Mouse (Mus musculus) thymus, adult 2 months (tissue): ENCODE measurements at regions not wholly inside any gene's neighbourhood (a gene's known extent, or its start where the extent isn't known, plus 50 kb on each side); places are given as distances from the start of the nearest gene placed in this dataset.

Experiments used
- DNase-seq: peaks from one replicate; pipeline ENCODE4 v3.0.0; 2021
- H3K27ac ChIP-seq: fragments of 200-500 bp; 2 replicates; pipeline ENCODE4 v1.5.1; 2012; ENCODE audit warnings: low read length, control low read depth; ENCODE audit not compliant: control insufficient read depth, insufficient read depth
- H3K27me3 ChIP-seq: fragments of 200-500 bp; 2 replicates; pipeline ENCODE4 v1.6.1; 2012; ENCODE audit warnings: mild to moderate bottlenecking, low read length, moderate library complexity, mixed read lengths; ENCODE audit not compliant: control insufficient read depth, insufficient read depth
- H3K36me3 ChIP-seq: fragments of 200-500 bp; 2 replicates; pipeline ENCODE4 v1.6.1; 2012; ENCODE audit warnings: mild to moderate bottlenecking, low read length, moderate library complexity; ENCODE audit not compliant: control insufficient read depth, insufficient read depth
- H3K4me1 ChIP-seq: fragments of 200-500 bp; replicated peaks from 2 replicates; pipeline ENCODE4 v1.6.1; 2012; ENCODE audit warnings: low read length; ENCODE audit not compliant: control insufficient read depth, insufficient read depth
- H3K4me3 ChIP-seq: fragments of 200-500 bp; 2 replicates; pipeline ENCODE4 v1.5.1; 2012; ENCODE audit warnings: mild to moderate bottlenecking, low read length, control low read depth, moderate library complexity; ENCODE audit not compliant: control insufficient read depth, insufficient read depth
- CTCF ChIP-seq: fragments of 200-500 bp; IDR thresholded peaks from 2 replicates; pipeline ENCODE4 v1.5.1; 2012; ENCODE audit warnings: mild to moderate bottlenecking, control low read depth, low read length, moderate library complexity, borderline replicate concordance; ENCODE audit not compliant: control insufficient read depth, poor library complexity, insufficient read depth; ENCODE audit errors: extremely low read depth
- POLR2A ChIP-seq: fragments of 200-500 bp; IDR thresholded peaks from 2 replicates; pipeline ENCODE4 v1.6.1; 2012; ENCODE audit warnings: mild to moderate bottlenecking, low read length, control low read depth, moderate library complexity; ENCODE audit not compliant: control insufficient read depth, poor library complexity, insufficient read depth; ENCODE audit errors: extremely low read depth
- WGBS: fragments of 180-500 bp; shearing (Covaris S2); methylation state at CpG from one replicate; pipeline ENCODE4 v1.1.7; 2018; 5-methylcytosine and 5-hydroxymethylcytosine counted together

DNA sequence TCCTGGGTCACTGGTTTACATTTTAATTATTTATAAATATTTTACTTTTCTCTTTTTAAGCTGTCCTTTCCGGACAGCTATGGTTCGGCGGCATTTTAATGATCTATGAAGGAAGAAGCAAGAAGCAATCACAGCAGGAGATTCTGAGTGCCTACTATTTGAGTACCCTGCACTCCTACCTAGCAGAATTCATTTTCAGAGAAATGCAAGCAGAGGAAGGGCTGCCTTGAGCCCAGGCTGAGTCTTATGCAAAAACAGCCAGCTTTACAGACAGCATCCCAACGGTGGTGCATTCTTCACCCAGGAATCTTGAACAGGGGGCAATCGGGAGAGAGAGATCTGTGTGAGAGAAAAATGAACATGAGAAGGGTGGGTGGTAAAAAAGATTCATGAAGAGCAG lies 97.7 kb upstream of the Ankrd1 start:
- no peaks in the 10 kb centered on the region for H3K27me3 ChIP-seq
- no peak for DNase-seq
- H3K4me1 ChIP-seq = no peaks in the 10 kb centered on the region; the same call in none of the 2 replicates
- TF ChIP-seq POLR2A (no peak), CTCF (no peak)
- H3K36me3 ChIP-seq = no peaks in the 10 kb centered on the region
- no peak overlapping the region for H3K4me3 ChIP-seq
- H3K27ac ChIP-seq = no peak overlapping the region
- WGBS = 96% methylated on average over 5 of the region's 5 CpGs

DNA sequence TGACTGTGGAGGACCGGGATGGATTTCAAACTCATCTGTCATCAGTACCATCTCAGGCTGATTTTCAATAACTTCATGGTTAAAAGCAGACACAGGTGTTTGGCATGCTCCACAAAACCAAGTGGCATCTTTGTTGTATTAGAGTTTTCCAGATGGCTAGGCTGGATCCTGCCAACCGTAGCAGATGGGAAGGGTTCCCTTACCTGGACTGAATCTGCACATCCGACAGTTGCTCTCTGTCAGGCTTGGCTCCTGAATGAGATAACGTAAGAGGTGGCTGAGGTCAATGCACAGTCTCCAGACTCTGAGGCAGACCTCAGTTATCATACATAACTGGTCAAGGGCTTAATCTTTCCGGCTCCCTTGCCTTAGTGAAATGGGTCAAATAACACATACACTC lies 99.0 kb upstream of the Ankrd1 start:
- TF ChIP-seq POLR2A (no peak), CTCF (no peak)
- Histone ChIP-seq H3K27me3 (no peaks in the 10 kb centered on the region), H3K4me1 (no peaks in the 10 kb centered on the region; the same call in none of the 2 replicates), H3K36me3 (no peaks in the 10 kb centered on the region), H3K27ac (no peak overlapping the region), H3K4me3 (no peak overlapping the region)
- 96% methylated on average over 5 of the region's 5 CpGs for WGBS
- DNase-seq = no peak

DNA sequence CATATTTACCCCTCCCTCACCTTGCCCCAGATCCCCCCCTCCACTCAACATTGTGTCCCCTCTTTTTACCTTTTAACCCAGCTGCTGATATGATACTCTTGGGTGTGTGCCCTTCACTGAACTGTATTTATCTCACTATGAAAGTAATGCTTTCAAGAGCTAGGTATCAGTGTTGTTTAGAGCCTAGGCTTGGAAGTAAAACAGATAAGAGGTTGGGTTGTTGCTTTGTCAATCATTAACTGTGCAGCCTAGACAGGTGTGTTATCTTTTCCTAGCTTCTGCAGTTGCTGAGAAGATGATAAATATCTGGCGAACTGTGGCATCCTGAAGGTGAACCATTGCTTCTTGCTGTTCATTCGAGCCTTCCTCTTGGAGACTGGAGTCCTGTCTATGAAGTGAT lies 101.2 kb upstream of the Ankrd1 start:
- no peak overlapping the region for H3K27ac ChIP-seq
- no peak overlapping the region for H3K4me3 ChIP-seq
- TF ChIP-seq POLR2A = no peak
- no peak for TF ChIP-seq CTCF
- H3K36me3 ChIP-seq = no peaks in the 10 kb centered on the region
- WGBS = 18% methylated on average over 2 of the region's 2 CpGs
- H3K27me3 ChIP-seq = no peaks in the 10 kb centered on the region
- peaks cover 9% of the 10 kb centered on the region for H3K4me1 ChIP-seq
- no peak for DNase-seq

DNA sequence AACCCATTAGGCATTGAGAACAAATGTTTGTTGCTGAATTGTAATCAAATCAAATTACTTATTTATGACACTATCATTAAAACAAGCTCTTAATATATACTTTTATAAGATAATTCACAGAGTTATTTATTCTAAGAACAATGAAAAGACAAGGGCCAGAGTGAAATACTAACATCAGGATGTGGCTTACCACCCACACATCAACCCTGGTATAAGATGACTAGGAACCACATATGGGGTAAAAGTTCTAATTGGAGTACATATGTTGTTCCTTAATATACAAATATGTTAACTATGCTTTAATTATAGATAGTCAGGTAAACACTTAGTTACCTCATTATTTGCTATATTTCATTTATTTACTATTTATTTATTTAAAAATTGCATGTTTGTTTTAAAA lies 101.7 kb upstream of the Ankrd1 start:
- no peak overlapping the region for H3K4me3 ChIP-seq
- no peak overlapping the region for H3K27ac ChIP-seq
- no peaks in the 10 kb centered on the region for H3K36me3 ChIP-seq
- H3K27me3 ChIP-seq = no peaks in the 10 kb centered on the region
- peaks cover 9% of the 10 kb centered on the region for H3K4me1 ChIP-seq
- TF ChIP-seq CTCF (no peak), POLR2A (no peak)
- no peak for DNase-seq

DNA sequence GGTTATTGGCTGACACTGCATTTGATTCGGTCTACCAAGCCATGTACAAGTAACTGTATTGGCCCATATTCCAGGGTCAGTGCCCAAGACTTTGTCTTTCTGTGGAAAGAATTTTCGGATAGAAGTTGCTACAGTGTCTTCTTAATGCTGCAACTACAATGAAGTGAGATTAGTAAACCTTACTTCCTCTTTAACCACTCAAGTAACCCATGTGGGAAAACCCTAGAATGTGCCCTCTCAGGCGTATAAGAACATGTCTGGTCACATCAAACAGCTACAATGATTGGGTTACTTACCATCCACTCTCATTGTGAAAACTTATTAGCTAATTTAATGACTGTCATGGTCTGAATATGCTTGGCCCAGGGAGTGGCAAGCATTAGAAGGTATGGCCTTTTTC lies 102.3 kb upstream of the Ankrd1 start:
- no peak for TF ChIP-seq CTCF
- no peak for TF ChIP-seq POLR2A
- no peaks in the 10 kb centered on the region for H3K36me3 ChIP-seq
- H3K4me1 ChIP-seq = peaks cover 12% of the 10 kb centered on the region
- 59% methylated on average over 3 of the region's 3 CpGs for WGBS
- no peak overlapping the region for H3K4me3 ChIP-seq
- no peak overlapping the region for H3K27ac ChIP-seq
- no peak for DNase-seq
- no peaks in the 10 kb centered on the region for H3K27me3 ChIP-seq

DNA sequence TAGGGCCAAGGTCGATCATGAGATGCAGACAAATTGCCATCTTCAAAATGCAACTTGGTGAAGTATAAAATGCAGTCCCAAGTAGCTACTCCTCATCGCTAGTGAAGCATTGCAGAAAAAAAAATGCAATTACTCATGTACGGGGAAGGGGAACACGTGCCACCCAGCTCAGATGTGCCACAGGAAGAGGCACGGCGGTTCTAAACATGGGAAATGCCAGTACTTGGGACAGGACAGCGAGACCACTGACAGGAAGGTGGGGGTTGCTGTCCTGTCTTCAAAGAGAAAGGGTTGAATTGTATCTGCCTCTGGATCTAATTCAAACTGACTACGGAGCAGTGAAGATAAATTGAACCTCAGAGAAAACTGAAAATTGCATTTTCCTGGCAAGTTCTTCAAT lies 104.6 kb upstream of the Ankrd1 start:
- no peaks in the 10 kb centered on the region for H3K36me3 ChIP-seq
- under 1% methylated on average over 8 of the region's 8 CpGs for WGBS
- H3K27ac ChIP-seq = no peak overlapping the region
- H3K4me3 ChIP-seq = no peak overlapping the region
- H3K4me1 ChIP-seq = peaks cover 19% of the 10 kb centered on the region
- TF ChIP-seq POLR2A (no peak), CTCF (no peak)
- no peaks in the 10 kb centered on the region for H3K27me3 ChIP-seq
- peak; percentile 45 for DNase-seq

DNA sequence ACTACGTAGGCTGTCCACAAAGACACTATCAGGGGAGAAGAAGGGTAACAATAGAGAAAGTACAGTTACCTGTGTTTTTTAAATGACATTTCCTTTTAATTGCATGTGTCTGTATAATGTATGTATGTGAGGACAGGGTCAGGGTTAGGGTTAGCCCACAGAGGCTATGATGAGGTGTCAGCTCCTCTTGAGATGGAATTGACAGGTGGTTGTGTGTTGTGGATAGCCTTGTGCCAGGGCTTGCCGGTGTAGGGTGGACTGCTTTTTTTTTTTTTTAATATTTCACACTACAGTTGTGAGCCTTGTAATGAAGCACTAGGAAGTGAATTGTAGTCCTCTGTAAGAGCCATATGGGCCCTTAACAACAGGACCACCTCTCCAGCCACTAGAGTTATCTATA lies 105.7 kb upstream of the Ankrd1 start:
- no peak overlapping the region for H3K27ac ChIP-seq
- 47% methylated on average over 2 of the region's 2 CpGs for WGBS
- no peak overlapping the region for H3K4me3 ChIP-seq
- no peaks in the 10 kb centered on the region for H3K36me3 ChIP-seq
- no peak for DNase-seq
- no peaks in the 10 kb centered on the region for H3K27me3 ChIP-seq
- H3K4me1 ChIP-seq = peaks cover 19% of the 10 kb centered on the region
- TF ChIP-seq POLR2A (no peak), CTCF (no peak)
